Mouse (Mus musculus) erythroblast, embryonic 14.5 days (primary cell): Measurements from ENCODE around the gene Hfe.

Experiments
- GATA1 ChIP-seq: IDR thresholded peaks from 2 replicates; pipeline ENCODE4 v1.6.1; 2012; ENCODE audit warnings: low read length, inconsistent platforms, mixed read lengths
- TAL1 ChIP-seq: IDR thresholded peaks from 3 replicates; pipeline ENCODE4 v1.6.1; 2012; ENCODE audit warnings: low read length, inconsistent platforms, mixed read lengths

GRCm38 (mm10) chr13:23757211-23757773 lies 46.6 kb upstream of the Hfe start:
- TF ChIP-seq TAL1 (no peak), GATA1 (no peak)
